Mouse (Mus musculus): ENCODE results near the gene Sirpa. TPM values are rescaled to one million over a fixed set of nuclear protein-coding genes. Genes with fewer than 3 reads are reported as not detected.

Sirpa gene
- total and polyA plus RNA-seq, 3 experiments = not detected

DNA sequence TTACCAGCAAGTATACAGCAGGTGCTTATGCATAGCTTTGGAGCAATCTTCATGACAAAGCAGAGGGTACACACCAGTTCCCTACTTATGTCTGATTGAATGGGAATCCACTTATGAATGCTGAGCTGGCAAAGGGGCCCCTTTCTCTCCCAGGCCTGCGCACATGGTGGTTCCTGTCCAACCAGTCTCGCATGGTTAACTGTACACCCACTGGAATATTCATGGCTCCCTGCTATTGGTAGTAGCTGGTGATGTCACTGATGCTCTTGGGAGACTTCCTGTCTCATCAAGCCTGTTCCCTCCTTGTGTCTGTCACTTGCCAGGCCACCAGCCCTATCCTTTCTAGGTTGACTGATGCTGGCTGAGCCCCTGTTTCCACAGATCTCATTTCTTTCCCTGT lies 14.3 kb downstream of the Sirpa start:
- no peaks in the 10 kb centered on the region for H3K36me3 ChIP-seq (ENCODE audit: control insufficient read depth in 1 of 2, insufficient read depth in 2 of 2, low read length in 2 of 2)
- H3K79me2 ChIP-seq (ENCODE audit: control insufficient read depth, insufficient read depth, low read length, poor library complexity) = no peaks in the 10 kb centered on the region
- no peaks in the 10 kb centered on the region for H3K9me3 ChIP-seq (replicated peaks; ENCODE audit: insufficient read depth, low read length)
- no peaks in the 10 kb centered on the region; a peak in 1 of 4 replicates for H3K27me3 ChIP-seq (ENCODE audit: control insufficient read depth in 1 of 2, insufficient read depth in 2 of 2, low read length in 2 of 2)
- H3K9ac ChIP-seq (ENCODE audit: control insufficient read depth, low read depth, low read length, poor library complexity, severe bottlenecking) = no peak overlapping the region
- no peak for TF ChIP-seq USF2 (IDR thresholded peaks at IDR 0.05; ENCODE audit: borderline replicate concordance in 1 of 2, insufficient read depth in 1 of 2, low read depth in 1 of 2, low read length in 2 of 2)
- no peak for TF ChIP-seq CHD2 (IDR thresholded peaks at IDR 0.05; ENCODE audit: low read length)
- no peak for TF ChIP-seq UBTF (IDR thresholded peaks at IDR 0.05; ENCODE audit: borderline replicate concordance, insufficient read depth, low read depth, low read length)
- TF ChIP-seq NRF1 (IDR thresholded peaks at IDR 0.05; ENCODE audit: insufficient read depth, low read depth, low read length, poor library complexity, severe bottlenecking) = no peak
- TF ChIP-seq RCOR1 (IDR thresholded peaks at IDR 0.05; ENCODE audit: low read depth, low read length) = no peak
- H3K4me1 ChIP-seq (ENCODE audit: control insufficient read depth in 1 of 2, insufficient read depth in 2 of 2, low read length in 2 of 2) = no peaks in the 10 kb centered on the region
- no peak overlapping the region for H3K27ac ChIP-seq (ENCODE audit: control insufficient read depth, low read depth, low read length)
- no peak for DNase-seq (ENCODE audit: low read depth, low spot score)
- no peak overlapping the region for H3K4me3 ChIP-seq (ENCODE audit: control insufficient read depth in 1 of 2, insufficient read depth in 1 of 2, low read depth in 2 of 2, low read length in 2 of 2)

DNA sequence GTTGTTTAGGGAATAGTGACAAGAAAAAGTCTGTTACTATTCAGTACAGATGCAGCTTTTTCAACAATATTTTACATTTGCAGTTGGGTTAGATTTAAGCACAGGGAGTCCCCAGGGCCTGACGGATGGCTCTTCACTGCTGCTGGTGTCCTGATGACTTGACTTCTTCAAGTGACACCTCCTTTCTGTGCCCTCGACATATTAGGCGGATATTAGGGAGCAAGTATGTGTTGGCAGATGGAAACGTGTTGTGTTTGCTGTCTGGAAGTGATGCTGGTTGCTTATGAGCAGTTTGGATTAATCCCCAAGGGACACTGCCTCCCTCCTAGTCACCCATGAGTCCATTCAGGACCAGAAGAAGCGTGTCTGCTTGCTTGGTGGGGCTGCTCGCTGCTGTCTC lies 21.3 kb downstream of the Sirpa start:
- Histone ChIP-seq H3K27ac (ENCODE audit: control insufficient read depth, low read depth, low read length) (no peak overlapping the region), H3K27me3 (ENCODE audit: control insufficient read depth in 1 of 2, insufficient read depth in 2 of 2, low read length in 2 of 2) (no peaks in the 10 kb centered on the region), H3K79me2 (ENCODE audit: control insufficient read depth, insufficient read depth, low read length, poor library complexity) (no peaks in the 10 kb centered on the region), H3K9ac (ENCODE audit: control insufficient read depth, low read depth, low read length, poor library complexity, severe bottlenecking) (no peak overlapping the region), H3K9me3 (replicated peaks; ENCODE audit: insufficient read depth, low read length) (no peaks in the 10 kb centered on the region), H3K4me3 (ENCODE audit: control insufficient read depth in 1 of 2, insufficient read depth in 1 of 2, low read depth in 2 of 2, low read length in 2 of 2) (no peak overlapping the region), H3K36me3 (ENCODE audit: control insufficient read depth in 1 of 2, insufficient read depth in 2 of 2, low read length in 2 of 2) (no peaks in the 10 kb centered on the region), H3K4me1 (ENCODE audit: control insufficient read depth in 1 of 2, insufficient read depth in 2 of 2, low read length in 2 of 2) (no peaks in the 10 kb centered on the region)
- no peak for DNase-seq (ENCODE audit: low read depth, low spot score)
- TF ChIP-seq USF2 (IDR thresholded peaks at IDR 0.05; ENCODE audit: borderline replicate concordance in 1 of 2, insufficient read depth in 1 of 2, low read depth in 1 of 2, low read length in 2 of 2) (no peak), E2F4 (IDR thresholded peaks at IDR 0.05; ENCODE audit: borderline replicate concordance, low read depth, low read length) (no peak), MAX (IDR thresholded peaks at IDR 0.05; ENCODE audit: low read length) (no peak), NRF1 (IDR thresholded peaks at IDR 0.05; ENCODE audit: insufficient read depth, low read depth, low read length, poor library complexity, severe bottlenecking) (no peak), ELF1 (IDR thresholded peaks at IDR 0.05; ENCODE audit: low read depth, low read length) (no peak), CHD1 (IDR thresholded peaks at IDR 0.05; ENCODE audit: low read depth, low read length) (no peak), MYB (IDR thresholded peaks at IDR 0.05; ENCODE audit: low read depth, low read length) (no peak), GATA1 (IDR thresholded peaks at IDR 0.05; ENCODE audit: low read depth, low read length) (no peak), TCF12 (IDR thresholded peaks at IDR 0.05; ENCODE audit: low read depth, low read length) (no peak), JUND (IDR thresholded peaks at IDR 0.05; ENCODE audit: low read depth, low read length) (no peak), ZNF384 (IDR thresholded peaks at IDR 0.05; ENCODE audit: low read depth, low read length) (no peak)
